Mouse (Mus musculus): Measurements from ENCODE around the gene Col25a1.

DNA sequence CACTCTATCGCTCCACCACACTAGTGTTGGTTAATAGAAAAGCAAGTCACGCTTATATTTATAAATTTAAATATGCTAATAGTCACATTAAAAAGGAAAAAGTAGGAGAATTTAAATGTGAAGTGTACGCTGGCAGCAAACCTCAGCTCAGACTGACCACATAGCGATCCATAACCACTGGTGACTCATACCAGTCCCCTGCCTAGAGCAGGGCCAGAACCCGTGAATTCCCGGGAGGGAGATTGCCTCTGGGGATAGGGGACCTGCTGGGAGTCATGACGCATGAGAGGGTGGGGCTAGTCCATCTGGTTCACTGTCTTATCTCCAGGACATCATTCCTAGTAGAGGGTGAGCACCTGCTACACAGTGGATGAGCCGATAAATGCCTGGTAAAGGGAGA lies 484.3 kb downstream of the Col25a1 start:
- TF ChIP-seq CTCF (IDR thresholded peaks at IDR 0.05; ENCODE audit: borderline replicate concordance, extremely low read depth, insufficient read depth, insufficient read length) (no peak), POLR2A (IDR thresholded peaks at IDR 0.05; ENCODE audit: borderline replicate concordance, extremely low read depth, insufficient read depth, insufficient read length, poor library complexity, severe bottlenecking) (no peak)
